In the genomic region with DNA sequence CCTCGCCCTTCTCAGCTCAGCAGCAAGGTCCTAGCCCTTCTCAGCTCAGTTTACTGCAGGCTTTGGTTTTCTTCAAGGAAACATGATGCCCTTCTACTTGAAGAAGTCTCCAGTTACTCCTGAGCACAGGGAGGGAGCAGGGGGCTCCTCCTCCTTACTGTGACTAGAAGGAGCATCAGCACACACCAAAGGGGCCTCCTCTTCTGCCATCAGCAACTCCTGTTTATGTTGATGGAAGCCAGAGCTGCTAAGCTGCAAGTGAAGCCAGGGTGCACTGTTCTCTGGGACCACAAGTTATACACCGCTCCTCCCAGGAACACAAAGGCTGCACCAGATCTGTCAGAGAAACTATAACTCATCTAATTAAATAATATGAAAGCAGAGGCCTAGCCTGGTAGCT, we compare ENCODE assay signal across 10 mouse cellular contexts. TPM values are rescaled to one million over a fixed set of nuclear protein-coding genes. Genes with fewer than 3 reads are reported as not detected.
DNase-seq lines count a peak whose midpoint lies in the region; ATAC-seq and TF ChIP-seq lines count a peak whose summit lies in the region.
"Had no signal": no experiment of that assay in that cellular context is flagged by ENCODE, and none has a peak within 500 bp of the region (broad histone marks: within the 10 kb centered on the region; RNA-seq: fewer than 3 reads in every experiment).

No protein-coding gene starts in this region.

- H3K27me3 ChIP-seq in heart, embryonic 12.5 days (replicated peaks) = no peaks in the 10 kb centered on the region
- H3K27me3 ChIP-seq in lung, postnatal 0 days (replicated peaks; ENCODE audit: insufficient read depth, low read length) = no peaks in the 10 kb centered on the region
- H3K27me3 ChIP-seq in intestine, embryonic 15.5 days (replicated peaks) = no peaks in the 10 kb centered on the region
- H3K27me3 ChIP-seq in cerebellum, adult 2 months (ENCODE audit: control insufficient read depth, insufficient read depth, low read length) = no peaks in the 10 kb centered on the region

- H3K4me2 ChIP-seq in heart, embryonic 12.5 days = peak overlapping the region; percentile 37
- no peak overlapping the region for H3K4me2 ChIP-seq in lung, postnatal 0 days (replicated peaks; ENCODE audit: low read depth, low read length)
- H3K4me2 ChIP-seq in intestine, embryonic 15.5 days (replicated peaks) = no peak overlapping the region

- TF ChIP-seq CTCF in lung, postnatal 0 days (IDR thresholded peaks at IDR 0.05) = no peak
- no peak for TF ChIP-seq CTCF in olfactory bulb, adult 2 months (IDR thresholded peaks at IDR 0.05; ENCODE audit: insufficient read depth, low read depth, low read length)
- no peak for TF ChIP-seq CTCF in cerebellum, adult 2 months (IDR thresholded peaks at IDR 0.05; ENCODE audit: borderline replicate concordance, insufficient read depth, low read depth, low read length)

- H3K4me3 ChIP-seq in heart, embryonic 12.5 days = no peak overlapping the region
- H3K4me3 ChIP-seq in lung, postnatal 0 days (ENCODE audit: low read depth, low read length) = no peak overlapping the region
- no peak overlapping the region for H3K4me3 ChIP-seq in intestine, embryonic 15.5 days (replicated peaks)
- no peak overlapping the region for H3K4me3 ChIP-seq in olfactory bulb, adult 2 months (ENCODE audit: insufficient read depth, low read depth, low read length)
- H3K4me3 ChIP-seq in cerebellum, adult 2 months (replicated peaks; ENCODE audit: insufficient read depth, low read depth, low read length) = no peak overlapping the region

- no peak overlapping the region for H3K9ac ChIP-seq in heart, embryonic 12.5 days
- no peak overlapping the region for H3K9ac ChIP-seq in lung, postnatal 0 days (replicated peaks; ENCODE audit: low read depth)
- no peak overlapping the region for H3K9ac ChIP-seq in intestine, embryonic 15.5 days

- no peak for TF ChIP-seq POLR2A in olfactory bulb, adult 2 months (IDR thresholded peaks at IDR 0.05; ENCODE audit: insufficient read depth, low read depth, low read length)
- TF ChIP-seq POLR2A in cerebellum, adult 2 months (IDR thresholded peaks at IDR 0.05; ENCODE audit: borderline replicate concordance, insufficient read depth, low read length) = no peak

- H3K36me3 ChIP-seq in heart, embryonic 12.5 days = no peaks in the 10 kb centered on the region
- H3K36me3 ChIP-seq in lung, postnatal 0 days (ENCODE audit: insufficient read depth, low read length) = no peaks in the 10 kb centered on the region
- H3K36me3 ChIP-seq in intestine, embryonic 15.5 days = no peaks in the 10 kb centered on the region

- H3K4me1 ChIP-seq in heart, embryonic 12.5 days (replicated peaks) = peaks cover 54% of the 10 kb centered on the region
- no peaks in the 10 kb centered on the region; the same call in 1 of the 2 replicates for H3K4me1 ChIP-seq in lung, postnatal 0 days (ENCODE audit: insufficient read depth, low read depth, low read length)
- H3K4me1 ChIP-seq in intestine, embryonic 15.5 days (replicated peaks) = peaks cover 28% of the 10 kb centered on the region
- peaks cover 23% of the 10 kb centered on the region for H3K4me1 ChIP-seq in olfactory bulb, adult 2 months (ENCODE audit: control insufficient read depth, insufficient read depth, low read length)
- peaks cover 3% of the 10 kb centered on the region for H3K4me1 ChIP-seq in cerebellum, adult 2 months (ENCODE audit: control insufficient read depth, insufficient read depth, low read length)

- TF ChIP-seq EP300 in lung, postnatal 0 days (IDR thresholded peaks at IDR 0.05) = no peak

- peak overlapping the region; percentile 82 for H3K27ac ChIP-seq in heart, embryonic 12.5 days (ENCODE audit: poor library complexity, severe bottlenecking)
- H3K27ac ChIP-seq in lung, postnatal 0 days (ENCODE audit: low read length) = 0 out of 2 replicates have a peak overlapping the region, but pooled peaks have one; percentile 3
- peak overlapping the region; percentile 83 for H3K27ac ChIP-seq in intestine, embryonic 15.5 days
- H3K27ac ChIP-seq in olfactory bulb, adult 2 months (ENCODE audit: insufficient read depth, low read depth, low read length) = 0 out of 2 replicates have a peak overlapping the region, but pooled peaks have one; percentile 14
- H3K27ac ChIP-seq in cerebellum, adult 2 months (ENCODE audit: insufficient read depth, low read length) = no peak overlapping the region

- no peaks in the 10 kb centered on the region for H3K9me3 ChIP-seq in heart, embryonic 12.5 days (replicated peaks)
- H3K9me3 ChIP-seq in lung, postnatal 0 days (ENCODE audit: low read length) = no peaks in the 10 kb centered on the region
- no peaks in the 10 kb centered on the region for H3K9me3 ChIP-seq in intestine, embryonic 15.5 days

- 37% methylated on average over 2 of the region's 2 CpGs for WGBS in heart, embryonic 12.5 days
- WGBS in lung, postnatal 0 days = 62% methylated on average over 2 of the region's 2 CpGs
- WGBS in intestine, embryonic 15.5 days = 33% methylated on average over 2 of the region's 2 CpGs
- 74% methylated on average over 2 of the region's 2 CpGs for WGBS in olfactory bulb, adult 2 months
- 91% methylated on average over 2 of the region's 2 CpGs for WGBS in cerebellum, adult 2 months

- DNase-seq in heart, adult 8-10 months (ENCODE audit: low spot score) = no peak
- DNase-seq in lung, postnatal 0 days (ENCODE audit: low spot score) = no peak
- no peak for DNase-seq in lung, postnatal 25 days (ENCODE audit: low spot score)
- no peak for DNase-seq in cerebellum, adult 2 months
- DNase-seq: cerebellum, postnatal 25 days; gastrocnemius, adult 2 months had no signal

- peak; percentile 27; the same call in 1 of the 2 replicates for ATAC-seq in heart, embryonic 12.5 days (ENCODE audit: insufficient number of reproducible peaks, low FRiP score)
- ATAC-seq in lung, postnatal 0 days = no peak
- ATAC-seq in intestine, embryonic 15.5 days = peak; percentile 65
- ATAC-seq in erythroid progenitor cell, adult 5-6 weeks (replicated peaks; ENCODE audit: low FRiP score, poor library complexity, severe bottlenecking) = no peak

RNA-seq across cellular contexts. Expression of a gene that starts 34.4 kb away (rescaled TPM):
- polyA plus RNA-seq in heart, embryonic 12.5 days (2016; fragmentation: Nextera tagmentation; extraction: Ambion mirVana) = 27.0 and 27.4 TPM in 2 replicates
- 1 to 10 TPM; 4.0 to 6.3 (median 5.7) TPM for total RNA-seq in heart, adult 8-10 months (2022)
- polyA plus RNA-seq in lung, postnatal 0 days (2015; fragmentation: Nextera tagmentation; extraction: Ambion mirVana) = 12.9 and 22.7 TPM in 2 replicates
- polyA plus RNA-seq in intestine, embryonic 15.5 days (2015; fragmentation: Nextera tagmentation; extraction: Ambion mirVana) = 34.5 and 35.1 TPM in 2 replicates
- not detected in 2 replicates for polyA plus RNA-seq in olfactory bulb, adult 2 months (2012; ENCODE audit: insufficient read depth, insufficient read length, low replicate concordance, missing spikeins)
- 4.3 and 5.4 TPM in 2 replicates for total RNA-seq in erythroid progenitor cell, adult 5-6 weeks (2015; ENCODE audit: low replicate concordance)
- total RNA-seq in erythroid progenitor cell, adult 5-6 weeks (2017; ENCODE audit: low replicate concordance) = 4.6 and 10.7 TPM in 2 replicates
- 11.9 and 14.6 TPM in 2 replicates for polyA plus RNA-seq in cerebellum, adult 2 months (2012; rRNA removed)

Comparison
In these comparisons a context has a peak if more than half of its experiments do, and no peak if none do; other contexts are left out.
1. ATAC-seq: peak in heart, embryonic 12.5 days (single experiment) and intestine, embryonic 15.5 days (single experiment); none in lung, postnatal 0 days (single experiment) and erythroid progenitor cell, adult 5-6 weeks (single experiment).